Mouse (Mus musculus): Measurements from ENCODE around the gene Itpr1.

Itpr1 gene

DNA sequence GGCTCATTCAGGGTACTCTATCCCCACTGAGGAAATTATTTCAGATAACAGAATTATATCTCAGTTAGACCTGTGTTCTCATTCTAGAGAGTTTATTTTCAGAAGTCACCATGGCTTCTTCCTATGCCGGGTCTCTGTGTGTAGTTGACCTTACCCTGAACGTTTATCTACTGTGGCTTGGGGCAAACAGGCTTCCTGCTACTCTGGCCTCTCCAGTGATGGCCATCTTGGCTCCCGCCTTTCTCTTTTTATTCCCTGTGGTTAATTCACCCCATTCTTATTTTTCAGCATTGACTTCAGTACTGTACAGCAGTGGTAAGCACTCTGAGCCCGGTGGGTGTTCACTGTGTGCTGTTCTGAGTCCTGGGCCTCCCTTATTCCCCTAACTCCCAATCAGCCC, 25.1 kb downstream of the Itpr1 start:
- in situ Hi-C loops (cut with MboI, MseI) = loop anchor here (10.0 kb wide), 1 partner anchor 503 kb away; no protein-coding TSS in a partner anchor

- in situ Hi-C loops (cut with MboI, MseI) = loop anchor here (10.0 kb wide), 1 partner anchor 504 kb away; no protein-coding TSS in a partner anchor
Observed at GRCm38 (mm10) chr6:108239056-108239455, 26.2 kb downstream of the Itpr1 start.

DNA sequence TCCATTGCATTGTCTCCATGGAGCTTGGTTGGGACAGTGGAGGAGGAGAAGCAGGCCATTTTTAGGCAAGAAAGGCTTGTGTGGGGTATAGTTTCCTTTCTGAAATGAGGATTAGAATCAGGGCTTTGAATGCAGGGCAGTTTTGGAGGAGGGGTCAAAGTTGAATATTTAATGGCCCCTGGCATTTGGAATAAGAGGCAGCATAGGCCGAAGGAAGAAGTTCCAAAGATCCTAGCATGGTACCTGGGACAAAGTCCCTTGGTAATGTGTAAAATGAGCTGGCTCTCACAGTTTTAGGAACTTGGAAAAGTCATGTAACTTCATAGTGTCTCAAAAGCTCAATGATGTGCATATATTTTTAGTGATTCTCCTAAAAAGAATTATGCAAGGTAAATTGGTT, 27.1 kb downstream of the Itpr1 start:
- in situ Hi-C loops (cut with MboI, MseI) = loop anchor here (5.0 kb wide), 1 partner anchor 72 kb away; no protein-coding TSS in a partner anchor

DNA sequence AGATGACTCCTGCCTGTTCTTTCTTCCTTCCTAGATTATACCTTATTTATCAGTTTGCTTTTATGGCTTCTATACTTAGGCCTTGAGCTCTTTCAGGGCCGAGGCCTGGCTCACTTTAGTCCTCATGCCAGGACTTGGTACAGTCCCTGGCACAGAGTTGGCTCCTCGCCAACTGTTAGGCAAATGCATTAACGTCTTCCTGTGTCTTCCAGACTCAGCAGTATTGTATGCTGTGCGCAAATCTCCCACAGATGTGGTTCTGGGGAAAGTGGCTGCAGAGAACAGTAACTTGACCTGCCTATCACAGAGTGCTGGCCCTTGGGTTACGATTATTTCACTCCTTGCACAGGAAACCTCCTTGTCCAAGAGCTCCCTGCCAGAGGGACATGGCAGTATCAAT, 27.9 kb downstream of the Itpr1 start:
- in situ Hi-C loops (cut with MboI, MseI) = loop anchor here (5.0 kb wide), 1 partner anchor 72 kb away; no protein-coding TSS in a partner anchor

- in situ Hi-C loops (cut with MboI, MseI) = loop anchor here (5.0 kb wide), 1 partner anchor 68 kb away; no protein-coding TSS in a partner anchor
Observed at GRCm38 (mm10) chr6:108244571-108244970, 31.7 kb downstream of the Itpr1 start.

GRCm38 (mm10) chr6:108246369-108247085, 33.6 kb downstream of the Itpr1 start:
- in situ Hi-C loops (cut with MboI, MseI) = no loop called here

GRCm38 (mm10) chr6:108247211-108247610, 34.3 kb downstream of the Itpr1 start:
- in situ Hi-C loops (cut with MboI, MseI) = no loop called here

- in situ Hi-C loops (cut with MboI, MseI) = no loop called here
Observed at GRCm38 (mm10) chr6:108248519-108248918, 35.6 kb downstream of the Itpr1 start.

- in situ Hi-C loops (cut with MboI, MseI) = no loop called here
Observed at GRCm38 (mm10) chr6:108249031-108249917, 36.4 kb downstream of the Itpr1 start.

- in situ Hi-C loops (cut with MboI, MseI) = no loop called here
Observed at GRCm38 (mm10) chr6:108249918-108250225, 37.0 kb downstream of the Itpr1 start.

DNA sequence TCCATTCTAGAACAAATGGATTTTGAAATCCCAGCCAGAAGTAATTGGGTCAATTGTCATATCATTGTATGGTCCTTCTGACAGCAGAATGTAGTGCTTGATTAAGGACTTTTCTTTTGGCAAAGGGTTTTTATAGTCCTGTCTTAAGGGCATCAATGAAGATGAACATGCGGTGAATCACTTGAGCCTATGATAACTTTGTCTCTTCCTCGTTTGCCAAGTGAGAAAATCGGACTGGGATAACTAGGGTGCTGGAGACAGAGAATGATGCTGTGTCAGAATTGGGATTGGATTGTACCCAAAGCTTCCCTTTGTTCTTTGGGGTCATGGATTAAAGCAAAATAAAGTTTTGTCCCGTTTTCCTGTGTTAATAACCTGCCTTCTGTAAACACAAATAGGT, 37.5 kb downstream of the Itpr1 start:
- in situ Hi-C loops (cut with MboI, MseI) = no loop called here

- in situ Hi-C loops (cut with MboI, MseI) = no loop called here
Observed at GRCm38 (mm10) chr6:108252565-108253360, 39.9 kb downstream of the Itpr1 start.

GRCm38 (mm10) chr6:108254132-108255064, 41.5 kb downstream of the Itpr1 start:
- in situ Hi-C loops (cut with MboI, MseI) = no loop called here

GRCm38 (mm10) chr6:108255880-108256279, 43.0 kb downstream of the Itpr1 start:
- in situ Hi-C loops (cut with MboI, MseI) = no loop called here

DNA sequence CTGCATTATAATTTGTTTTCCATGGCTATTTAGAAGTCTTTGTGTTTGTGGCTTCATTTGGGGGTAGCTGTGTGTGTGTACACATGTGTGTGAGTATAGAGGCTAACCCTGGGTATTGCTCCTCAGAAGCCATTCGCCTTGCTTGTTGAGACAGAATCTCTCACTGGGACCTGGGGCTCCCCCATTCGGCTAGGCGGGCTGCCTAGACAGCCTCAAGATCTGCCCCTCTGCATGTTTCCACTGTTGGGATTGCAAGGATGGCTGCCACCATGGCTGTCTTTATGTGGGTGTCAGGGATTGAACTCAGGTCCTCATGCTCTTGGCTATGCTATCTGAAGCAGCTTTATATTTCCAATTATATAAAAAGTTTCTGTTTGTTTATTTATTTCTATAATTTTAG, 44.3 kb downstream of the Itpr1 start:
- in situ Hi-C loops (cut with MboI, MseI) = no loop called here

DNA sequence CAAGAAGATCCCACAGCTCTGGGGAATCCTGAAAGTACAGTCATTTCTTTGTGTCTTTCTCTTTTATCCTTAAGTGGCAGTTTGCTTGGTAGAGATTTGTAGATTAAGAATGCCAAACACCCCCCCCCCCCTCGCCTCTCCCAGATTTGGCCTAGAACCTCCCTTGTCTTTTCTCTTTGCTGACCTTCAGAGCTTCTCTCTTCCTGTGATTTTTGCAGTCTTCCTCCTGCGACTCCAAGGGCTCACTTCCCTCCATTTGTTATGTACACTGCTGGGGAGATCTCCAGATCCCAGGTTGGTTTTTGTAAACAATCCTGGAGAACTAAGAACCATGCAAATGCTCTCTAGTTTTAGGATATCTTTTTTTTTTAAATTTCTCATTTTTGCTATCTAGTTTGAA, 45.7 kb downstream of the Itpr1 start:
- in situ Hi-C loops (cut with MboI, MseI) = no loop called here

DNA sequence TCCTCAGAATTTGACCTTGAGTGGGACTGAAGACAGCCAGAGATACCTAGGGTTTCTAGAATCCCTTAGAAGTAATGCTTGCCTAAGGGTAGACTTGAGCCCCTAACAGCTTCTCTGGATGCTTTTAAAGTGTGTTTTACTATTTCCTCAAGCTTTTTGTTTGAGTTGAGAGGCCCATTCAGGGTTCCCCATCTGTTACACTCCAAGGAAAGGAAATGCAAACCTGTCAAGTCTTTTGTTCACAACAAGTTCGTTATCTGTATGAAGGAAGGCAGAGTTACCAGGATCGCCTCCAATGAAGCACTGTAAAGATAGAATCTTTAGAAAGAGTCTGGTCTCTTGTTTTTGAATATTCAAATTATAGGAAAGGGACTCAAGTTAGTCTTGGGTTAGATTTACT, 46.8 kb downstream of the Itpr1 start:
- in situ Hi-C loops (cut with MboI, MseI) = no loop called here

GRCm38 (mm10) chr6:108261506-108261905, 48.6 kb downstream of the Itpr1 start:
- in situ Hi-C loops (cut with MboI, MseI) = no loop called here

DNA sequence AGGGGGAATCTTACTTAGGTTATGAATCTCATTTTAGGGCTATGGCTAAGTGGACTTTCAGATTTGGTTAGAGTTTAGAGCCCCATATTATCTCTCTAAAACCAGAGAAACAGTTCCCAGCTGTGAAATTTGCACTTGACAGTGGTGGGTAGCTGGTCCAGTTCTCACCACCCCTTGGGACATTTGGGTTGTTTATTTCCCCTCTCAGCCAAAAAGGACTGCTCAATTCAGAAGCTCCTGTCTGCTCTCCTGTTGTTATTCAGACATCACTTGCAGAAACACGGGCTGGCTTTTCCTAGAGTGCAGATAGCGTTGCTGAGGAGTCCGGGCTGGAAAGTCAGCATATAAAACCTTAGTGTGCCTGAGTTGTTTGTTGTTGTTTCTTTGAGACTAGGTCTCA, 51.3 kb downstream of the Itpr1 start:
- in situ Hi-C loops (cut with MboI, MseI) = no loop called here

GRCm38 (mm10) chr6:108273451-108273850, 60.6 kb downstream of the Itpr1 start:
- in situ Hi-C loops (cut with MboI, MseI) = no loop called here
